Mouse (Mus musculus) mature B cell (primary cell): ENCODE data around the gene Pla2g10.
"Not testable (repeated sequence)": the region's sequence is repeated elsewhere in the genome, so short reads cannot be mapped to it uniquely, and the experiment has no call there.

Experiments used
- in situ Hi-C: fragments of 300-500 bp; cut with MboI; formaldehyde crosslinking; loops from 2 replicates; pipeline ENCODE4 v1.14.3; 2019

Pla2g10 gene

DNA sequence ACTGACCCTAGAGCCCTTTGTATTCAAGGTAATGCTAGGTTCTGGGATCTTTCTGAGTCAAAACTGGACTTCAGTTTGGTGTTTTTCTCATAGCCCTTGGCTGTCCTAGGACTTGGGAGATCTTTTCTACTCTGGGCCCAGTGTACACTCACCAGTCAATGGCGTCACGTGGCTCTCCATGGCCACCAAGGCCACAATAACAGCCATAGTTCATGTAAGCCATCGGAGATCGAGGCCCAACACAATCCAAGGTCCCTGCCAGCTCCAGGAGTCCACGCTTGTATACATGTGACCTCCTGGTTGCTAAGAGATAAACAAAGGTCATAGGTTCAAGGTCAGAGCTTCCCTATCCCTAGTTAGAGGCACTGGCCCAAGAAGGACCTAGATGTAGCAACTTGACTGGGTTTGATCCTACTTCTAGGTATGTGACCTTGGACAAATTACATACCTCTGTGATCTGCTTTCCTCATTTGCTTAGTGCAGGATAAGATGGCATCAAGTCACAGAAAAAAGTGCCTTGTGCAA is 2.9 kb downstream of the Pla2g10 start:
- in situ Hi-C loops: no loop called here

DNA sequence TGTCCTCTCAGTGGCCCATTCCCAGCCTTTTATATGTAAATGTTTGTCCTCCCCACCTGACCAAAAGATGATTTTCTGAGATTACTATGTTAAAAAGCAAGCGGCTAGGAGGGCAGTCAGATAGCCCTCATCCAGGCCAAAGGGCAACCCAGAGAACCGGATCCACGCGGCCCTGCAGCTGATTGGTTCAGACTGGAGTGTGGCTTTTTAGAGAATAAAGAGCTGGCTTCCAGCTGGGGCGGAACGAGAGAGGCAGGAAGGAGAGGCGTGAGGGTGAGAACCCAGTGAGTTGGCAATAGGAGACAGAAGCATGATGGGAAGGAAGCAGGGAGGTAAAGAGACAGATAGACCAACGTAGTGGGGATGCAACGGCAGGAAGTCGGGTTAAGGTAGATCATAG is 7.8 kb downstream of the Pla2g10 start:
- in situ Hi-C loops: no loop called here

DNA sequence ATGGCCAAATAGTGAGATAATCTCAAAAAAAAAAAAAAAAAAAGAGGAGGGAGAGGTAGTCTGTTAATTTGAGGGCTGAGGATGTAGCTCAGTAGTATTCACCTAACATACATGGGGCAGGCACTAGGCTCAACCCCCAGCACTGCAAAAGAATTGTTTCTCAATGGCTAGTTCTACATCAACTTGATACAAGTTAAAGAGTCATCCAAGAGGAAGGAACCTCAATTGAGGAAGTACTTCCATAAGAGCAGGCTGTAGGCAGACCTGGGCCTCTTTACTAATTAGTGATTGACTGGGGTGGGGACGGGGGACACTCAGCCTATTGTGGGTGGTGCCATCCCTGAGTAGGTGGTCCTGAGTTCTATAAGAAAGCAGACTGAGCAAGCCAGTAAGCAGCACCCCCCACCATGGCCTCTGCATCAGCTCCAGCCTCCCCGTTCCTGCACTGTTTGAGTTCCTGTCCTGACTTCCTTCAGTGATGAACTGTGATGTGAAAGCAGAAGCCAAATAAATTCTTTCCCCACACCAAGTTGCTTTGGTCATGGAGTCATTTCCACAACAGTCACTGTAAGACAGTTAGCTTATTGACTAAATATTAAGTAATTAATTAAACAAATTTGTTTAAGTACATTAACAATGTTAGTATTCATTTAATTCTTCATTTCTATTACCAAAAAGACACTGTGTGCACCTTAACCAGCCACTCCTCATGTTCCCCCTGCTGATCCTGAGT is 13.8 kb downstream of the Pla2g10 start:
- in situ Hi-C loops: no loop called here

DNA sequence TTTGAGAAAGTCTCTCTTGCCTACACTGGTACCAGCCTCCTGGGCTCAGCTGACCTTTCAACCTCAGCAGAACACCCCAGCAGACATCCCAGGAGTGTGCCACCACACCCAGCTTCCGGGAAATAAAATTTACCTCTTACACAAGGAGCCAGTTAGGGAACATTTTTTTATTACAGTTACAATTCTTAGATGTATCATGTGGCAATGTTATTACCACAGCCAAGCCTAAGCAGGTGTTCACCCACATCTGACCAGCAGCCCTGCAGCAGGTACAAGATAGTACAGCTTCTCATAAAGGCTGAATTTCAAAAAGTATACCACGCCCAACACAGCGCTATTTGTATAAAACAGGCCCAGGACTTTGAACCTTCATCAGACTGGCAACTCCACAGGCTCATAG is 15.9 kb downstream of the Pla2g10 start:
- in situ Hi-C loops: no loop called here

DNA sequence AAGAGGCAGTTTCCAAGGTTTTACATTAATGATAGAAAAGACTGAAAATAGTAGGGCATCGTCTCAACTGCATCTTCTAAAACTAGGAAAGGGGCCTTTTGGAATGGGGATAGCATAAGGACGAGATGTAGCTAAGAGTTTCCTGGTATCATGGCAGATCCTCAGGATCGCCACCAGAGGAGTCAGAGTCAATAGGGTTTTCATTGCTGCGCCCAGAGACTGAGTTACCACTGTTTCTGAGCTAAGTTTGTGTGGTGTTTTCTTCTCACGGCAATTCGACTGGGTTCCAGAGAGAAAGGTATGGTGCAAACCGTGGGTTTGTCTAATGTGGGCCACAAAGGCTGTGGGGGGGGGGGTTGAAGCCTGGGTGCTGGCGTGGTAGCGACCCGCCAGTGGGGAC is 26.1 kb downstream of the Pla2g10 start:
- in situ Hi-C loops: no loop called here

DNA sequence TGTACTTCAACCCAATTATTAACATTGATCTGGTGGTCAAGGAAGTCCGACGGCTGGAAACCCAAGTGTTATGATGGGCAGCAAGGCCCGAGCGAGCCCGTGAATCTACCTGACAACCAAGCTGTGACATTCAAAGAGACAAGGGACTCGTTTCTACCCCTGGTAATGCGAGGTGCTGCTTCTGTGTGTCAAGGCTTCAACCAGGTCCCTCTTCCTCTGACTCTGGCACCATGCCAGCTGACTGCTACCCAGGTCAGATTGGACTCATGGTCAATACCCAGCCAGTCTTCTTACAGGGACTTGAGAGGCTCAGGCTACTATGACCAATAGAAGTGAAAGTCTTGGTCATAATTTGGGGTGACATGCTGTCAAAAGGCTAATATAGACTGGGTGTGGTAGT is 28.6 kb downstream of the Pla2g10 start:
- in situ Hi-C loops: no loop called here

DNA sequence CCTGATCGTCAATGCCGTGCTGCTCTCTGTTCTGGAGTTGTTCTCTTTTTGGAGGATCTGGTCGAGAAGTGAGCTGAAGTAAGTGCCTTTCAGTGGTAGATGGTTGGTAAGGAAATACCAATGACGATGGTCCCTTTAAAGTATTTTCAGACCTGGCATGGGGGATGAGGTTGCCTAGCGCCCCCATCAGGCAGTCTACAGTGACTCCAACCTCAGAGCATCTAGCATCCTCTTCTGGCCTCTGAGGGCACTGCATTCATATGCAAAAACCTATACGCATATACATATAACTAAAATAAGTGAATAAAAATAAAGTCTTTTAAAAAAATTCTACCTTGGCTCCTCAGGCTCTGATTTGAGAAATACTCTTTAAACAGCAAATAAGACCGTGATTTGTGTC is 31.8 kb downstream of the Pla2g10 start:
- in situ Hi-C loops: no loop called here

DNA sequence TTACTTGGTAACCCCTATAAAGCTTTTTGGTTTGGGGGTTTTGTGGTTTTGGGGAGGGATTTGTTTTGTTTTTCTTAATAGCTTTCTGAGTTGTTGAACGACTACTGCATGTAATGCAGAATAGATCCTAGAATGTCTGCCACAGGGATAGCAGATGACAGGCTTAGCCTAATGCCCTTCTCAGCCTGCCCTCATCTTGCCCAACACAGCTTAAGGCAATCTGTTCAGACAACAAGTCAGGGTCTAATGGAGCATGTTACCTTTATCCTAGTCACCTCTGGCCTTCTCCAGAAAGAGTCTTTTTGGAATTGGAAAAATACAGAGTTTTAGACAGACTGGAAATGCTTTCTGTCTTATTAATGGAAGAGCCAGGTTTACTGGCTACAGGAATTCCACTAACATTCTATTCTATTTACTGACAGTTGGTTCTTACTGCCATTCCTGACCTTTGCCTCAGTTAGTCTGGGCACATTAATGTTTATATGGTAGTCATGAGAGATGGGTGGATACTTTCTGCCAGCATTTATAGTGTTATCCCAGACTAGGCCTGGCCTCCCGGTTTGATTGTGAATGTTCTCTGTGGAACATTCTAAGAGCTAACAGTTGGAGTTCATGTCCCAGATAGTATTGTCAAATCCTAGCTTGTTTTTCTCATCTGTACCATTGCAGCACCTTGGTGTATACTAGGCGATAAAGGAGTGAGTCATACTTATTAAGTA is 52.0 kb downstream of the Pla2g10 start:
- in situ Hi-C loops: no loop called here

DNA sequence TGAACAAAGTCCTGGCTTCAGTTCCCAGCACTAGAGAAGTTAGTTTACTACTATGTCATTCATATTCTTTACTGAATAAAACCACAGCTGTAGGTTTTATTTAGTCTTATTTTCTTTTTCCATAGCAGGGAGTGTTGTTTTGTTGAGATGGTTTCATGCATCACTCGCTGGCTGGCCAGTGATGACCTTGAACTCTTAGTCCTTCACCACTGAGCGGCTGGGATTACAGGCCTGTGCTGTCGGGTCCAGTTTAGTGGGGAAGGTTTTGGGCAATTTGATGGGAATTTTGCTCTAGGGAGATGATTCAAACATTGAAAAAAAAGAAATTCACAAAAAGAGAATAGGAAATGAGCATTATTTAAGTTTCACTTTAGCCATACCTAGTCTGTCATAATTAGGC is 56.3 kb downstream of the Pla2g10 start:
- in situ Hi-C loops: no loop called here

DNA sequence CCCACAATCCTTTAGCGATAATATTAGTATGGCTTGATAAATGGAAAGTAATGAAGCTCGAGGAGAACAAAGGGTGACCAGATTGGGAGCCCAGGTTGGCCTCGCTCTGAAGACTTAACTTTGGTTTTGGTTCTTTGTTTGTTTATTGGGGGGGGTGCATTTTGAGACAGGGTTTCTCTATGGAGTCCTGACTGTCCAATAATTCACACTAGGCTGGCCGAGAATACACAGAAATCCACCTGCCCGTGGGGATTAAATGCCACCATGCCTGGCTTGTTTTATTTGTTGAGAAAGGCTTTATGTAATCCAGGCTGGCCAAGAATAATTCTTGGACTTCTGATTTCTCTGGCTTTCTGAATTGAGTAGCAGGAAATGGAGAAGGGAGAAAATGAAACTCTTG is 57.7 kb downstream of the Pla2g10 start:
- in situ Hi-C loops: no loop called here

DNA sequence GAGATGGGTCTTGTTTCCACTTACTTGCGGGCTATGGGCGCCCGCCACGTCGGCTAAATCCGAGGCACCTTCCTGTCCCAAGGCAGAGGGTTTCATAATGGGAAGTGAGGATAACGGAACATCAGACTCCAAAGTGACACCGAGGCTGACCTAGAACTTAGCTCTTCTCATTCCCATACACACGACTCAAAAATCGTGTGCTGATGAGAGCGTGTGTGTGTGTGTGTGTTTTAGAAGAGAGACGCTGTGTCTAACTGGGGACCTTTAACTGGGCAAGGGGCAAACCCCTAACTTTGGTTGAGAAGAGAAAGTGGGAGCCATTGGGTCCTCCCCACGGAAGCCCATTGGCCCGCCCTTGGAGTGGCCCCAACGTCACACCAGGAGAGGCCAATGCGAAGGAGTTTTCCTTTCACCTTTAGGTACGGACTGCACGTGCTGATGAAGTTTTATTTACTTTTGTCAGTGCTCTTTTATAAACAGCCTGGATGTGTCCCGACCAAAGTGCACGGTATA is 58.3 kb downstream of the Pla2g10 start:
- in situ Hi-C loops: no loop called here

DNA sequence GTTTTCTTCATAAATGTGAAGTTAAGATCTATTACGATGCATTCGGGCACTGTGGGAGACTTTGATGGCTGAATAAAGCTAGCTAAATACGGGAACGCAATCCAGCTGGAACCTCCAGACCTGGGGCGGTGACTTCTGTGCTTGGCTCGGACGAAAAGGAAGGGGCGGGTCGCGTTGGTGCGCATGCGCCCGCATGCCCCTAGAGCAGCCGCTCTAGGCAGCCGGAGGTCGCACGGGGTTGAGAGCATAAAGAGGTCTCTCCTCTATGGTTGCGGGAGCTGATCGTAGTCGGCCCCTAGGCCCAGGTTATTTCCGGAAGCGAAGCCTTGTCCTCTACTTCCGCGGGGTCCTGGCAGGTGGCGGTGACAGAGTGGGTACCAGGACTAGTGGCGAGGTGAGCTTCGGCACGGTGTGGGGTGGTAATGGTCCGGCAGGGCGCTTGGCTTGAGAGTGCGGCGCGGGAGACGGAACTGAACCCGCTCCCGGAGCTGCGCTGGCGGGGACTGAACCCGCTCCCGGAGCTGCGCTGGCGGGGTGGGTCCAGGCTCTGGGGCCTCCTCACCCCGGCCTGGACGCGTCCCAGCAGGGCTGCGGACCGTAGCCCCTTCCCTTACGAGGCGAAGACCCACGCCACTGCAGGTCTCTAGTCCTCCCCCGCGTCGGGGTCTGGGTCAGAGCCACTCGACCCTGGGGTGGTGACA is 58.9 kb downstream of the Pla2g10 start, which contains the start of the genes Bfar and 3110001I22Rik:
Bfar (plus strand) TSS at position 174 of the 701 bp plus-strand sequence.
3110001I22Rik (plus strand) TSS at position 245 of the 701 bp plus-strand sequence.
- in situ Hi-C loops: no loop called here

DNA sequence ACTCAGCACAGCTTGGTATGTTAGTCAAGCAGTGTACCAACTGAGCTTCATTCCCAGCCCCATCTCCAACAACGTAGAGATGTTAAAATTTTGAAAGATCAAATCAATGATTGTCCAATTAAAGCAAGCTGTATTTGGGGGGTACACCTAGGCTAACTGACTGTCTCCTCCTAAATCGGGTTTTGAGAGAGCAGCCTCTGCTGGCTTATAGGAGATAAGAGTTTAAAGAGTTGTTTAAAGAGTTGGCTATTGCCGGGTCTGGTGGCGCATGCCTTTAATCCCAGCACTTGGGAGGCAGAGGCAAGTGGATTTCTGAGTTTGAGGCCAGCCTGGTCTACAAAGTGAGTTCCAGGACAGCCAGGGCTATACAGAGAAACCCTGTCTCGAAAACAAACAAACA is 59.9 kb downstream of the Pla2g10 start:
- in situ Hi-C loops: not testable (repeated sequence)

DNA sequence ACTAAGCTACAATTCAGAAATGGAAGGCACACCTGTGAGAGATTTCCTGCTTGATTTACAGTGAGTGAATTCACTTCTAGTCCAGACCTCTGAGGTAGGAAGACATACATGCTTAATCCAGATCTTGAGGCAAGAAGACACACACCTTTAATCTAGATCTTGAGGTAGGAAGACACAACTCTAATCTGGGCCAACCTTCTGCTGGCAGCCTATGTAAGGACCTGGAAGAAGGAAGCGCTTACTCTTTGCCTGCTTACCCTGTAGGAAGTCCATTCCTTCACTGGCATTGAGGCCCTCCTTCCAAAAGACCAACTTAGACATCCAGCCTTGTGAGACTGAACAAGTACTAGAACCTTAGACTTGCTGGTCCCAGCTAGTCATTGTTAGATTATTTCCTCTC is 61.5 kb downstream of the Pla2g10 start:
- in situ Hi-C loops: no loop called here

DNA sequence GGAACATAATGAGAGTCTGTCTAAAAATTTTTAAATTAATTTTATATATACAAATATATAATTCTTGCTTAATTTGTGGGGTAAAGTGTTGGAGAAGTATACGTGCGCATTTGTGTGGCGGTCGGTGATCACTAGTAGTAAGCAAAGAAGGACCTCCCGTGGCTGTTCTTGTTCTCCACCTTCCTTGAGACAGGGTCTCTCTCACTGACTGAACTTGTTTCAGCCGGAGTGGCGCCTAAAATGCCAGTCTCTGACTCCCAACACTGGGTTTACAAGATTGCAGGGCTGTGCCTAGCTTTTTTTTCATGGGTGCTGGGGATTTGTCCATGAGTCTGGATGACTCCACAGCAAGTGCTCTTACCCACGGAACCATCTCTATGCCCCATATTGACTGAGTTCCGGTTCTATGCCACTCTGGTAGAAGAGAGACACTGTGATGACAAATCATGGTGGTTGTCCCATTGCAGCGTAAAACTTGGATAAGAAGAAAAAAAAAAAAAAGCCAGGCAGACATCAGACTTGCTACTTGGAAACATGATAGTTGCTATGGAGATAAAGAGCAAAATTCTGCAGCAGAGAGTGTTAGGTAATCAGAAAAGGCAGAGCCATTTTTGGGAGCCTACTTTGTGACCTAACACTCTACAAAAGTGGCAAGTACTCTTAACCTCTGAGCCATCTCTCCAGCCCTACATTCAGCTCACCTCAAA is 62.2 kb downstream of the Pla2g10 start:
- in situ Hi-C loops: no loop called here

DNA sequence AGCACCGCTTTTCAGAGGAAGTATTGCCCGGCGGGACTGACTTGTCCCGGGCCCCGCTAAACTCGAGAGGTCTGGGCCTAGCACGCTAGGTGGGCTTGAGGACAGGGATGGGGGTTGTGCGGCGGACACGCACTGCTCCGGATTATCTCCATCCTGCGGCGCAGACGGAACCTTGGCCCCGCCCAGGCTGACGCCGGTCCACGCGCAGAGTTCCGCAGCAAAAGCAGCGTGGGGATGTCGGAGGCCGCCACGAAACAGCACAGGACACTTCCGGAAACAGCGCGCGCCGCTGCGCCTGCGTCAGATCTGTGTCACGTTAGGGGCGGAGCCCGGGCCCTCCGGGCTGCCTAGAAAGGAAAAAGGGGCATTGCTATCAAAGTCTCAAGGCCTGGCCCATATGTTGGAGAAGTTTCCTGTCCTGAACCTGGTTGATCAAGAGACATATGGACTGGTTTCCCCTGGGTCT is 62.9 kb downstream of the Pla2g10 start, which contains the start of gene Parn:
Parn (minus strand) TSS at position 293 of the 466 bp plus-strand sequence.
- in situ Hi-C loops: no loop called here
